8 mouse cellular contexts compared by ENCODE assay signal in genomic region chr5:130171423-130171954, GRCm38 (mm10). TPM values are rescaled to one million over a fixed set of nuclear protein-coding genes. Genes with fewer than 3 reads are reported as not detected.
A peak's percentile ranks its signal among the peaks of the same experiment; 100 is the strongest.
DNase-seq lines count a peak whose midpoint lies in the region; ATAC-seq and TF ChIP-seq lines count a peak whose summit lies in the region.

TSS of gene Rabgef1 (plus strand) at chr5:130171798.

- no peaks in the 10 kb centered on the region for H3K27me3 ChIP-seq in ES-Bruce4 (ENCODE audit: control insufficient read depth, insufficient read depth, low read length, poor library complexity, severe bottlenecking)
- H3K27me3 ChIP-seq in forebrain, embryonic 14.5 days (replicated peaks; ENCODE audit: control insufficient read depth, insufficient read depth, low read length) = no peaks in the 10 kb centered on the region
- H3K27me3 ChIP-seq in liver, embryonic 15.5 days = no peaks in the 10 kb centered on the region
- no peaks in the 10 kb centered on the region for H3K27me3 ChIP-seq in neural tube, embryonic 11.5 days (ENCODE audit: control insufficient read depth, insufficient read depth, low read length)
- no peaks in the 10 kb centered on the region for H3K27me3 ChIP-seq in stomach, embryonic 16.5 days (ENCODE audit: control insufficient read depth, insufficient read depth, low read length)

- H3K4me1 ChIP-seq in ES-Bruce4 (ENCODE audit: control insufficient read depth, insufficient read depth, low read length) = no peaks in the 10 kb centered on the region
- H3K4me1 ChIP-seq in forebrain, embryonic 14.5 days (ENCODE audit: control insufficient read depth, insufficient read depth, low read length) = peaks cover 15% of the 10 kb centered on the region
- H3K4me1 ChIP-seq in liver, embryonic 15.5 days (replicated peaks) = peaks cover 74% of the 10 kb centered on the region
- H3K4me1 ChIP-seq in neural tube, embryonic 11.5 days (ENCODE audit: control insufficient read depth, insufficient read depth, low read length) = peaks cover 12% of the 10 kb centered on the region; the same call in 1 of the 2 replicates
- H3K4me1 ChIP-seq in stomach, embryonic 16.5 days (ENCODE audit: control insufficient read depth, insufficient read depth, low read length) = peaks cover 21% of the 10 kb centered on the region

- ATAC-seq in forebrain, embryonic 14.5 days = peak; percentile 96
- ATAC-seq in liver, embryonic 15.5 days (ENCODE audit: insufficient read depth) = peak; percentile 89
- ATAC-seq in neural tube, embryonic 11.5 days (ENCODE audit: insufficient read depth, low FRiP score, low TSS enrichment) = peak; percentile 91
- peak; percentile 94 for ATAC-seq in stomach, embryonic 16.5 days (ENCODE audit: insufficient read depth, low FRiP score)

- no peak for TF ChIP-seq EP300 in ES-Bruce4 (IDR thresholded peaks at IDR 0.05; ENCODE audit: insufficient read depth, low read depth, low read length)

- no peaks in the 10 kb centered on the region for H3K36me3 ChIP-seq in ES-Bruce4 (ENCODE audit: control insufficient read depth, insufficient read depth, low read length, poor library complexity, severe bottlenecking)
- no peaks in the 10 kb centered on the region for H3K36me3 ChIP-seq in forebrain, embryonic 14.5 days (ENCODE audit: control insufficient read depth, insufficient read depth, low read length)
- 0 out of 2 replicates have a peak, but pooled peaks cover 6% of the 10 kb centered on the region for H3K36me3 ChIP-seq in liver, embryonic 15.5 days (replicated peaks)
- H3K36me3 ChIP-seq in neural tube, embryonic 11.5 days (ENCODE audit: control insufficient read depth, insufficient read depth, low read length) = no peaks in the 10 kb centered on the region
- H3K36me3 ChIP-seq in stomach, embryonic 16.5 days (ENCODE audit: control insufficient read depth, insufficient read depth, low read length) = no peaks in the 10 kb centered on the region

- 0 out of 2 replicates have a peak, but pooled peaks cover 3% of the 10 kb centered on the region for H3K9me3 ChIP-seq in ES-Bruce4 (replicated peaks; ENCODE audit: control insufficient read depth, insufficient read depth, low read length, poor library complexity, severe bottlenecking)
- H3K9me3 ChIP-seq in forebrain, embryonic 14.5 days (replicated peaks; ENCODE audit: control insufficient read depth, low read length) = no peaks in the 10 kb centered on the region
- H3K9me3 ChIP-seq in liver, embryonic 15.5 days (replicated peaks) = no peaks in the 10 kb centered on the region
- H3K9me3 ChIP-seq in neural tube, embryonic 11.5 days (ENCODE audit: control insufficient read depth, low read length) = no peaks in the 10 kb centered on the region
- H3K9me3 ChIP-seq in stomach, embryonic 16.5 days (replicated peaks; ENCODE audit: control insufficient read depth, low read length) = no peaks in the 10 kb centered on the region

- H3K4me3 ChIP-seq in ES-Bruce4 (ENCODE audit: low read depth, low read length) = peak within 1 kb of the TSS; percentile 91
- H3K4me3 ChIP-seq in forebrain, embryonic 14.5 days (ENCODE audit: low read depth, low read length) = peak within 1 kb of the TSS; percentile 71
- peak within 1 kb of the TSS; percentile 96 for H3K4me3 ChIP-seq in liver, embryonic 15.5 days (replicated peaks)
- peak within 1 kb of the TSS; percentile 88 for H3K4me3 ChIP-seq in neural tube, embryonic 11.5 days (ENCODE audit: low read depth, low read length)
- H3K4me3 ChIP-seq in stomach, embryonic 16.5 days (replicated peaks; ENCODE audit: low read length) = peak within 1 kb of the TSS; percentile 93

- WGBS in forebrain, embryonic 14.5 days = 0% methylated on average over 52 of the region's 62 CpGs
- WGBS in liver, embryonic 15.5 days (ENCODE audit: insufficient replicate concordance) = under 1% methylated on average over 45 of the region's 62 CpGs
- under 1% methylated on average over 26 of the region's 62 CpGs for WGBS in neural tube, embryonic 11.5 days
- WGBS in stomach, embryonic 16.5 days = under 1% methylated on average over 58 of the region's 62 CpGs

- intact Hi-C loops in heart, postnatal 10 days (cut with DNase I) = loop anchor here (5.0 kb wide), 1 partner anchor 51 kb away; no protein-coding TSS in a partner anchor

- DNase-seq in cerebellum, adult 11 months = peak; percentile 91
- peak; percentile 90 for DNase-seq in forebrain, embryonic 14.5 days (ENCODE audit: low spot score)
- DNase-seq in heart, postnatal 10 days = peak; percentile 97 to 98
- peak; percentile 95 to 97 for DNase-seq in kidney, postnatal 4 days
- peak; percentile 92 for DNase-seq in neural tube, embryonic 11.5 days (ENCODE audit: low spot score)

- peak; percentile 93 for TF ChIP-seq POLR2A in ES-Bruce4 (IDR thresholded peaks at IDR 0.05; ENCODE audit: insufficient read depth, low read length)

- H3K27ac ChIP-seq in ES-Bruce4 (ENCODE audit: insufficient read depth, low read length) = no peak within 1 kb of the TSS
- H3K27ac ChIP-seq in forebrain, embryonic 14.5 days (ENCODE audit: low read depth, low read length) = peak within 1 kb of the TSS; percentile 66
- H3K27ac ChIP-seq in liver, embryonic 15.5 days (replicated peaks) = peak within 1 kb of the TSS; percentile 100
- peak within 1 kb of the TSS; percentile 64 for H3K27ac ChIP-seq in neural tube, embryonic 11.5 days (ENCODE audit: low read depth, low read length)
- peak within 1 kb of the TSS; percentile 96 for H3K27ac ChIP-seq in stomach, embryonic 16.5 days (ENCODE audit: low read length)

- peak within 1 kb of the TSS; percentile 91 for H3K9ac ChIP-seq in ES-Bruce4 (ENCODE audit: low read depth, poor library complexity, severe bottlenecking)
- peak within 1 kb of the TSS; percentile 87 for H3K9ac ChIP-seq in forebrain, embryonic 14.5 days (ENCODE audit: low read length)
- peak within 1 kb of the TSS; percentile 98 for H3K9ac ChIP-seq in liver, embryonic 15.5 days
- H3K9ac ChIP-seq in neural tube, embryonic 11.5 days (ENCODE audit: low read length) = peak within 1 kb of the TSS; percentile 84
- H3K9ac ChIP-seq in stomach, embryonic 16.5 days (ENCODE audit: low read length) = peak within 1 kb of the TSS; percentile 93

- TF ChIP-seq CTCF in ES-Bruce4 (IDR thresholded peaks at IDR 0.05; ENCODE audit: low read depth, low read length) = no peak

- H3K4me2 ChIP-seq in forebrain, embryonic 14.5 days (ENCODE audit: low read length) = peak within 1 kb of the TSS; percentile 89
- H3K4me2 ChIP-seq in liver, embryonic 15.5 days = peak within 1 kb of the TSS; percentile 84
- peak within 1 kb of the TSS; percentile 80 for H3K4me2 ChIP-seq in neural tube, embryonic 11.5 days (ENCODE audit: low read depth)
- peak within 1 kb of the TSS; percentile 80 for H3K4me2 ChIP-seq in stomach, embryonic 16.5 days (ENCODE audit: low read depth, low read length)

RNA-seq across cellular contexts. Expression of gene Rabgef1, which starts in this region (rescaled TPM):
- polyA plus RNA-seq in ES-Bruce4 (2011; ENCODE audit: insufficient read depth, insufficient read length, low read depth, missing spikeins) = 29.9 and 34.8 TPM in 2 replicates
- 30.0 and 38.7 TPM in 2 replicates for polyA plus RNA-seq in forebrain, embryonic 14.5 days (2014; fragmentation: Nextera tagmentation; extraction: Ambion mirVana)
- total RNA-seq in heart, postnatal 10 days (2021) = 10 to 100 TPM; 20.3 to 20.7 TPM
- polyA plus RNA-seq in liver, embryonic 15.5 days (2015; fragmentation: Nextera tagmentation; extraction: Ambion mirVana) = 22.7 and 25.2 TPM in 2 replicates
- 25.4 and 27.8 TPM in 2 replicates for polyA plus RNA-seq in neural tube, embryonic 11.5 days (2014; fragmentation: Nextera tagmentation; extraction: Ambion mirVana)
- polyA plus RNA-seq in stomach, embryonic 16.5 days (2015; fragmentation: Nextera tagmentation; extraction: Ambion mirVana) = 34.5 and 38.8 TPM in 2 replicates
